Mouse (Mus musculus): ENCODE results near the gene Pwwp2a. TPM values are rescaled to one million over a fixed set of nuclear protein-coding genes. Genes with fewer than 3 reads are reported as not detected.

The Pwwp2a gene
- polyA plus RNA-seq, 1 experiment from 2014 or later = 27.7 TPM

DNA sequence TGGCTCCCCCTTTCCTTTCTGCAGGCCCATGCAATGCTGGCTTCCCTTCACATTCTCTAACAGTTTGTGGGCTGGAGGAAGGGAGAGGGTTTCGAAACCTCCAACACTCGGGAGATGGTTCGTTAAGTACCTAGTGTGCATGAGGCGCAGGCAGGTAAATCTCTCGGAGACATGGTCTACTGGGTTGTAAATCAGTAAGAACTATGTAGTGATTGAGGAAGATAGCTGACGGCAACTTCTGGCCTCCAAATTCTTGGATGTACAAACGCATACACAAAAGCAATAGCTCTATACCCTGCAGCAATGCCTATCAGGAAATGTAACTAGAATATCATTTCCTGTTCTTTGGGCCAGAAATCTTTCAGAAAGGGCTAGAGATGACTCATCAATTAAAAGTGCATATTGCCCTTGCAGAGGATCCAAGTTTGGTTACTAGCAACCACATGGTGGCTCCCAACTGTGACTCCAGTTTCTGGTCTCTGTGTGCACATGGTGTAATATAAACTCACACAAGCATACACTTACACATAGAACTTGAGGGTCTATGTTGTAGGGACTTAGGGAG, 47.0 kb downstream of the Pwwp2a start:
- H3K9ac ChIP-seq = no peak overlapping the region
- H3K9me3 ChIP-seq = no peaks in the 10 kb centered on the region
- WGBS = 75% methylated on average over 7 of the region's 7 CpGs
- H3K4me1 ChIP-seq = no peaks in the 10 kb centered on the region
- no peaks in the 10 kb centered on the region for H3K27me3 ChIP-seq
- H3K4me3 ChIP-seq = no peak overlapping the region
- H3K4me2 ChIP-seq (replicated peaks) = no peak overlapping the region
- no peak overlapping the region for H3K27ac ChIP-seq
- H3K36me3 ChIP-seq = peaks cover 48% of the 10 kb centered on the region
- ATAC-seq (ENCODE audit: low FRiP score, low read depth) = no peak

- H3K27ac ChIP-seq = peak within 1 kb of the TSS; percentile 10; the same call in 1 of the 2 replicates
- peak; percentile 97 for ATAC-seq (ENCODE audit: low FRiP score, low read depth)
- 4% methylated on average over 47 of the region's 47 CpGs for WGBS
- peak within 1 kb of the TSS; percentile 80 for H3K4me3 ChIP-seq
- H3K9ac ChIP-seq = peak within 1 kb of the TSS; percentile 79
- no peaks in the 10 kb centered on the region for H3K9me3 ChIP-seq
- H3K4me1 ChIP-seq = peaks cover 9% of the 10 kb centered on the region
- peaks cover 25% of the 10 kb centered on the region for H3K36me3 ChIP-seq
- peak within 1 kb of the TSS; percentile 92 for H3K4me2 ChIP-seq (replicated peaks)
- no peaks in the 10 kb centered on the region for H3K27me3 ChIP-seq
Measured at GRCm38 (mm10) chr11:43747233-43748226, 65.7 kb downstream of the Pwwp2a start, which contains the start of gene Ttc1. Ttc1 (minus strand) TSS chr11:43748008.

GRCm38 (mm10) chr11:43751542-43751941, 69.7 kb downstream of the Pwwp2a start:
- ATAC-seq (ENCODE audit: low FRiP score, low read depth) = no peak
- no peak overlapping the region for H3K9ac ChIP-seq
- no peaks in the 10 kb centered on the region for H3K9me3 ChIP-seq
- H3K4me3 ChIP-seq = no peak overlapping the region
- 76% methylated on average over 2 of the region's 2 CpGs for WGBS
- H3K4me1 ChIP-seq = peaks cover 8% of the 10 kb centered on the region
- H3K36me3 ChIP-seq = no peaks in the 10 kb centered on the region
- H3K27me3 ChIP-seq = peaks cover 6% of the 10 kb centered on the region; the same call in 1 of the 2 replicates
- H3K27ac ChIP-seq = no peak overlapping the region
- no peak overlapping the region for H3K4me2 ChIP-seq (replicated peaks)

- H3K9ac ChIP-seq = no peak overlapping the region
- no peaks in the 10 kb centered on the region for H3K4me1 ChIP-seq
- WGBS = 76% methylated on average over 1 of the region's 1 CpGs
- H3K27me3 ChIP-seq = peaks cover 6% of the 10 kb centered on the region; the same call in 1 of the 2 replicates
- H3K4me2 ChIP-seq (replicated peaks) = no peak overlapping the region
- H3K36me3 ChIP-seq = no peaks in the 10 kb centered on the region
- H3K4me3 ChIP-seq = no peak overlapping the region
- no peaks in the 10 kb centered on the region for H3K9me3 ChIP-seq
- no peak for ATAC-seq (ENCODE audit: low FRiP score, low read depth)
- H3K27ac ChIP-seq = no peak overlapping the region
Measured at GRCm38 (mm10) chr11:43754568-43754967, 72.8 kb downstream of the Pwwp2a start.

DNA sequence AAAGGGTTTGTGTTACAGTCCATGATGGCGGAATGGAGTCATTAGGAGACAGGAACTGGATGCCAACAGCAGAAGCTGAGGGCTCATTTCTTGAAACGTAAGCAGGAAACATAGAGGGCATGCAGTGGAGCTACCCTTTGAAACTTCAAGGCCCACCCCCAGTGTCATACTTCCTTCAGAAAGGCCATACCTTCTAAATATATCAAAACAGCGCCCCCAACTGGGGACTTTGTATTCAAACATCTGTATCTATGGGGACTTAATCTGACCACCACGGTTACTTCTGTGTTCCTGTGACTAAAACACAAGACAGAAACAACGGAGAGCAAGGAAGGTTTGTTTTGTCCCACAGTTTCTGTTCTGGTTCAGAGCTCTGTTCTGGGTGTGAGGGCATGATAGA, 73.6 kb downstream of the Pwwp2a start:
- no peak overlapping the region for H3K4me3 ChIP-seq
- no peak overlapping the region for H3K4me2 ChIP-seq (replicated peaks)
- no peaks in the 10 kb centered on the region for H3K9me3 ChIP-seq
- ATAC-seq (ENCODE audit: low FRiP score, low read depth) = no peak
- no peaks in the 10 kb centered on the region for H3K4me1 ChIP-seq
- WGBS = 64% methylated on average over 5 of the region's 5 CpGs
- no peak overlapping the region for H3K9ac ChIP-seq
- H3K27ac ChIP-seq = no peak overlapping the region
- peaks cover 6% of the 10 kb centered on the region; the same call in 1 of the 2 replicates for H3K27me3 ChIP-seq
- H3K36me3 ChIP-seq = no peaks in the 10 kb centered on the region

GRCm38 (mm10) chr11:43758436-43758835, 76.6 kb downstream of the Pwwp2a start:
- Histone ChIP-seq H3K4me3 (no peak overlapping the region), H3K27ac (no peak overlapping the region), H3K4me2 (replicated peaks) (no peak overlapping the region), H3K9ac (no peak overlapping the region), H3K36me3 (no peaks in the 10 kb centered on the region), H3K9me3 (no peaks in the 10 kb centered on the region), H3K4me1 (no peaks in the 10 kb centered on the region), H3K27me3 (peaks cover 9% of the 10 kb centered on the region)
- 65% methylated on average over 2 of the region's 2 CpGs for WGBS
- no peak for ATAC-seq (ENCODE audit: low FRiP score, low read depth)

- peak overlapping the region; percentile 72 for H3K4me2 ChIP-seq (replicated peaks)
- WGBS = 7% methylated on average over 37 of the region's 37 CpGs
- H3K27ac ChIP-seq = no peak overlapping the region
- no peaks in the 10 kb centered on the region for H3K36me3 ChIP-seq
- H3K9me3 ChIP-seq = no peaks in the 10 kb centered on the region
- peaks cover 19% of the 10 kb centered on the region; the same call in 1 of the 2 replicates for H3K27me3 ChIP-seq
- peak; percentile 87 for ATAC-seq (ENCODE audit: low FRiP score, low read depth)
- H3K4me3 ChIP-seq = peak overlapping the region; percentile 55
- H3K4me1 ChIP-seq = peaks cover 3% of the 10 kb centered on the region; the same call in 1 of the 2 replicates
- H3K9ac ChIP-seq = peak overlapping the region; percentile 58; the same call in 1 of the 2 replicates
Measured at GRCm38 (mm10) chr11:43766922-43767648, 85.3 kb downstream of the Pwwp2a start.

- peaks cover 3% of the 10 kb centered on the region; the same call in 1 of the 2 replicates for H3K4me1 ChIP-seq
- no peaks in the 10 kb centered on the region for H3K36me3 ChIP-seq
- peak overlapping the region; percentile 72 for H3K4me2 ChIP-seq (replicated peaks)
- no peak overlapping the region for H3K9ac ChIP-seq
- no peak overlapping the region for H3K27ac ChIP-seq
- no peak overlapping the region for H3K4me3 ChIP-seq
- peaks cover 19% of the 10 kb centered on the region; the same call in 1 of the 2 replicates for H3K27me3 ChIP-seq
- H3K9me3 ChIP-seq = no peaks in the 10 kb centered on the region
- 68% methylated on average over 11 of the region's 11 CpGs for WGBS
- no peak for ATAC-seq (ENCODE audit: low FRiP score, low read depth)
Measured at GRCm38 (mm10) chr11:43767749-43768148, 86.0 kb downstream of the Pwwp2a start.

GRCm38 (mm10) chr11:43770110-43770509, 88.3 kb downstream of the Pwwp2a start:
- Histone ChIP-seq H3K9ac (no peak overlapping the region), H3K4me3 (no peak overlapping the region), H3K36me3 (no peaks in the 10 kb centered on the region), H3K27ac (no peak overlapping the region), H3K9me3 (no peaks in the 10 kb centered on the region), H3K4me2 (replicated peaks) (no peak overlapping the region), H3K27me3 (peaks cover 29% of the 10 kb centered on the region), H3K4me1 (peaks cover 6% of the 10 kb centered on the region)
- ATAC-seq (ENCODE audit: low FRiP score, low read depth) = no peak
- 77% methylated on average over 4 of the region's 4 CpGs for WGBS
